Mouse (Mus musculus): ENCODE measurements around the gene Uqcr10.

DNA sequence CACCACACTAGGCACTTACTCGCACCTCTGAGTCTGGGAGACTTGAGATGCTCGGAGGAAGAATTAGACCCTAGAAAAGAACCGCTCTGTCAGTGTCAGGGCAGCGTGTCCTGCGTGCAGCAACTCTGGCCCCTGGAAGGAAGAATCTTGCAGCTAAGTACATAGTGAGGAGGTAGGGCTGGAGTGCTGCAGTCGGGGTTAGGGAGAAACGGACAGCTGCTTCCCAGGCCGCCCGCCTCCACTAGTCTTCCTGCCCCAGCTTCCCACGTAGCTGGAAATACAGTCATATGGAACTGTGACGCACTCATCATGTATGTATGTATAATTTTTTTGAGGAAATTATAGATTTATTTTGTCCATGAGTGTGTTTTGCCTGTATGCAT, 41.7 kb downstream of the Uqcr10 start:
- TF ChIP-seq CTCF (IDR thresholded peaks at IDR 0.05; ENCODE audit: insufficient read depth, low read length) (no peak), POLR2A (IDR thresholded peaks at IDR 0.05; ENCODE audit: borderline replicate concordance, extremely low read depth, low read depth, low read length) (no peak)
